Mouse (Mus musculus) midbrain, embryonic 11.5 days (tissue): Measurements from ENCODE around the gene Polr1c. TPM values are rescaled to one million over a fixed set of nuclear protein-coding genes. Genes with fewer than 3 reads are reported as not detected.

Experiments used
- ATAC-seq: fragments of 200-750 bp; cut with Nextera tagmentation; 2 replicates; pipeline ENCODE4 v1.8.0; 2017; ENCODE audit warnings: moderate TSS enrichment, moderate library complexity; ENCODE audit not compliant: low FRiP score
- DNase-seq: peaks from one replicate; pipeline ENCODE4 v3.0.0; 2015; ENCODE audit warnings: low spot score; ENCODE audit errors: missing footprints
- H3K27ac ChIP-seq: fragments of 300-500 bp; sonication (generic); 2 replicates; pipeline ENCODE4 v1.5.1; 2014; ENCODE audit warnings: low read depth, low read length
- H3K27me3 ChIP-seq: fragments of 300-500 bp; sonication (generic); 2 replicates; pipeline ENCODE4 v1.6.1; 2014; ENCODE audit warnings: mild to moderate bottlenecking, low read length, moderate library complexity, mixed read lengths; ENCODE audit not compliant: control insufficient read depth, insufficient read depth
- H3K36me3 ChIP-seq: fragments of 300-500 bp; sonication (generic); 2 replicates; pipeline ENCODE4 v1.6.1; 2014; ENCODE audit warnings: mild to moderate bottlenecking, low read length, moderate library complexity, mixed read lengths; ENCODE audit not compliant: control insufficient read depth, insufficient read depth
- H3K4me1 ChIP-seq: fragments of 300-500 bp; sonication (generic); 2 replicates; pipeline ENCODE4 v1.6.1; 2014; ENCODE audit warnings: low read length; ENCODE audit not compliant: control insufficient read depth, insufficient read depth
- H3K4me2 ChIP-seq: fragments of 300-500 bp; sonication (generic); 2 replicates; pipeline ENCODE4 v1.6.1; 2014; ENCODE audit warnings: mild to moderate bottlenecking, moderate library complexity
- H3K4me3 ChIP-seq: fragments of 300-500 bp; sonication (generic); 2 replicates; pipeline ENCODE4 v1.5.1; 2014; ENCODE audit warnings: low read depth, low read length
- H3K9ac ChIP-seq: fragments of 300-500 bp; sonication (generic); 2 replicates; pipeline ENCODE4 v1.6.1; 2014; ENCODE audit warnings: low read length
- H3K9me3 ChIP-seq: fragments of 300-500 bp; sonication (generic); 2 replicates; pipeline ENCODE4 v1.6.1; 2016; ENCODE audit warnings: low read length; ENCODE audit not compliant: control insufficient read depth
- WGBS: fragments of 180-500 bp; shearing (Covaris S2); extraction: QIAGEN DNeasy Blood & Tissue Kit; methylation state at CpG from one replicate; pipeline ENCODE4 v1.1.7; 2014; 5-methylcytosine and 5-hydroxymethylcytosine counted together
- polyA plus RNA-seq: library from polyadenylated mRNA; unstranded; fragments of >200 nt; fragmentation: Nextera tagmentation; extraction: Ambion mirVana; gene quantifications from 2 replicates; pipeline ENCODE4 v1.2.1, GENCODE M21; 2014

Gene Polr1c
- polyA plus RNA-seq = 108 and 114 TPM in 2 replicates

DNA sequence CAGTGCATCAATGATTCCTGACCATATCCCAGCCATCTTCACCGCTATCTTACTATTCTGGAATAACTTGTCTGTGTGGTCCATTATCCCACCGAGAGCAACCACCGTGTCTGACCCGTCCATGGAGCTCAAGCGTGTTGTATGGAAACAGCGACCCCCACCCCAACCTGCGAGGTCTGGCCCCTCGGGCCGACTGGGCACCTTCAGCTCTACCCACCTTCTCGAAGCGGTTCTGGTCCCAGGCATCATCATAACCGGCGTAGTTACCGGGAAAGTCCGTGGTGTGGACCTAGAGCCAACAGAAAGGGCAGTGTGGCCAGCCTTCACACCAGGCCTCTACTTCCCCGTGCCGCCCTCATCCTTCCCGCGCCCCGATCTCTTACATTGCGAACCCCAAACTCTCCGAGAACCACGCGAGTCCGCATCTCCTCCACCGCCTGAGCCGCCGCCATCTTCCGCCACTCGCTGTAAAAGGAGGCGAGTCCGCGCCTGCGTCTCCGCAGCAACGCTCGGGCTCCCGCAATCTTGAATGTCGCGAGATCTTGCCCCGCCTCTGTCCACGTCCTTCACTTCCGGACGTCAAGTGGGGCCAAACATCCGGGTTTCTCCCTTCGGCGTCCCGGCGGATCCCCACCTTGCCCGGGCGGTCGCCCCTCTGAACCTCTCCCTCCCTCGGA lies at the start of gene Polr1c, which contains the start of gene Yipf3:
Gene Polr1c, minus strand, starts transcription at position 543 of the 677 bp plus-strand sequence.
Gene Yipf3, plus strand, starts transcription at position 569 of the 677 bp plus-strand sequence.
- Histone ChIP-seq H3K27ac (peak within 1 kb of the TSS; percentile 32; the same call in 1 of the 2 replicates), H3K4me1 (peaks cover 15% of the 10 kb centered on the region), H3K36me3 (peaks cover 34% of the 10 kb centered on the region), H3K4me2 (peak within 1 kb of the TSS; percentile 95), H3K4me3 (peak within 1 kb of the TSS; percentile 97), H3K9me3 (no peaks in the 10 kb centered on the region), H3K27me3 (no peaks in the 10 kb centered on the region), H3K9ac (peak within 1 kb of the TSS; percentile 93)
- WGBS = under 1% methylated on average over 53 of the region's 53 CpGs
- DNase-seq (peak; percentile 99), ATAC-seq (peak; percentile 93)

DNA sequence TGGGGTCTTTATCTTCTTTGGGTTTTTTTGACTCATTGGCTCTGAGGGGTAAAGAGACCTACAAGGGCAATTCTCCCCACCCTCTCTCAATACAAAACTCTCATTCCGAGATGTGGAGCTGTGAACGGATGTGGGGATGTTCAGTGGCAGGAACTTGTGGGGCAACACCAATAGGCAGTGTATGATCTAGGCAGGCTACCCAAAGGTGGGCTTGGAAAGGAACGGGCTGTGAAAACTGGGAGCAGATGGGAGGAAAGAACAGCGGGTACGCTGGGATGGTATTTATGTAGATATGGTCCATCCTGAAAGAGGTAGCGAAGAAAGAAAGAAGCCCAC lies 49.1 kb upstream of the Polr1c start:
- no peak overlapping the region; the same call in 1 of the 2 replicates for H3K9ac ChIP-seq
- peaks cover 12% of the 10 kb centered on the region for H3K4me1 ChIP-seq
- ATAC-seq (no peak), DNase-seq (peak; percentile 91)
- H3K27ac ChIP-seq = no peak overlapping the region
- peaks cover 42% of the 10 kb centered on the region for H3K27me3 ChIP-seq
- H3K36me3 ChIP-seq = no peaks in the 10 kb centered on the region
- peak overlapping the region; percentile 89 for H3K4me2 ChIP-seq
- no peaks in the 10 kb centered on the region for H3K9me3 ChIP-seq
- peak overlapping the region; percentile 50 for H3K4me3 ChIP-seq
- WGBS = 15% methylated on average over 6 of the region's 6 CpGs

DNA sequence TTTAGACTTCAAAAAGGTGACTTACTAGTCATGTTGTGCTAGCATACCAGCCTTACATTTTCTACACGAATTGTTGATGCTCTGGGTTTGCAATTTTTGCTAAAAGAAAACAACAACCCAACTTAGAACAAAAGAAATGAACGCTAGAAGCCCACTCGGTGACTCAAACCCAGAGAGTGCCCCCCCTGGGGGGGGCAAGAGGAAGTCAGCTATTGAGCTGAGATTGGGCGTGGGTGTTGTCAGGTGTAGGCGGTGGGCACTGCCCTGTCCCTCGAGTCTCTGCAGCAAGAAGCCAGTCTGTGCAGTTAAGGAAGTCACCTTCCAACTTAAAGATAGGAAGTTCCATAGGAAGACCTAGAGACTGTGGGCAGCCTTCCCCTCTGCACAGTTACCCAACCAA lies 48.7 kb upstream of the Polr1c start:
- Histone ChIP-seq H3K27ac (no peak overlapping the region), H3K9ac (no peak overlapping the region), H3K9me3 (no peaks in the 10 kb centered on the region), H3K4me2 (no peak overlapping the region), H3K36me3 (no peaks in the 10 kb centered on the region), H3K4me1 (peaks cover 12% of the 10 kb centered on the region), H3K27me3 (peaks cover 42% of the 10 kb centered on the region), H3K4me3 (no peak overlapping the region)
- 51% methylated on average over 6 of the region's 6 CpGs for WGBS
- ATAC-seq (no peak), DNase-seq (no peak)

DNA sequence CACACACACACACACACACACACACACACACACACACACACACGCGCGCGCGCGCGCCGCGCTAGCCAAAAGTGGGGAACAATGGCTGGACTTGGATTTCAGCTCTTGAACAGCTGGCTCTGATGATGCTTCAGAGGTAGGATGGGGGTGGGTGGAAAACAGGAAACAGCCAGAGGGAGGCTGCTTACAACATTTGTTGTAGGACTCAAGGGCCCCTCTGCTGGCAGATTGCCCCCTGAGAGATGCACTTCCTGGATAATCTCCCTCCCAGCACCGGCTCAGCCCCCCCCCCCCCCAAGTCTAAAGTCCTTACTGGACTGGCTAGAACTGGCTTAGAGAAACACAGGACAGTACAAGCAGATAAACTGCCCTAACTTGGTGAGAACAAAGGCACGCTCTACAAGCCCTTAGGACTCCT lies 39.8 kb upstream of the Polr1c start:
- H3K4me1 ChIP-seq = peaks cover 4% of the 10 kb centered on the region; the same call in 1 of the 2 replicates
- no peaks in the 10 kb centered on the region for H3K36me3 ChIP-seq
- H3K9me3 ChIP-seq = no peaks in the 10 kb centered on the region
- H3K27me3 ChIP-seq = no peaks in the 10 kb centered on the region
- DNase-seq = no peak
- H3K4me2 ChIP-seq = no peak overlapping the region
- no peak overlapping the region for H3K4me3 ChIP-seq
- H3K27ac ChIP-seq = no peak overlapping the region
- H3K9ac ChIP-seq = no peak overlapping the region
- no peak for ATAC-seq
- 74% methylated on average over 11 of the region's 11 CpGs for WGBS

DNA sequence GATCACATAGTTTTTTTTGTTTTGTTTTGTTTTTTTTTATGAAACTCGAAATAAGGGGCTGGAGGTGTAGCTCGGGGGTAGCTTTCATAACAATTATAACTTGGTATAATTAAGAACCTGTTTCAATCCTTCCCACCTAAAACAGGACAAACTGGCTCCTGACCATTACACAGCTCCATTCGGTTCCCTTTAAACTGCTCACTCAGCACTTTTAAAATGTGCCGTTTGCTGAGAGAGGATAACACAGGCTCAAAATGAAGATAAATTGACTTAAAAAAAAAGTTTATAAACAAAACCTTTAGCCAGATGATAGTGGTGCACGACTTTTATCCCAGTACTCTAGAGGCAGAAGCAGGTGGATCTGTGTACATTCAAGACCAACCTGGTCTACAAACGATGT lies 37.6 kb upstream of the Polr1c start:
- no peak for ATAC-seq

DNA sequence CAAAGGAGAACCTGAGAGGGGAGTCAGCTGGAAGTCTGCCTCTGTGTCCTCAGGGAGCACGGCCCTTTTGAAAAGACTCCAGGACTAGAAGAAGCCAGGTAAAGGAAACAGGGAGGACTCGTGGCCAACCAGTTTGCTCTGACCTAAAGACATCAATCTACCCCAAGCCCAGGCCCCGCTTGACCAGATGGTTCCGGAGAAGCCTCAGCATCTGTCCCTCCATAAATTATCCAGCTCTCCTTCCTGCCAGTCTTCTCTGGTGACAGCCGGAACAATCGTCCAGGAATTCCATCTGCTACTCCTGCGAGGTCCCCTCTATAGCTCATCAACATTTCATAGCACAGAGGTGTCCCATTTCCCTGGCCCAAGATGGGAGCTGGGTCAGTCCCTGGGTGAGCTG lies 36.8 kb upstream of the Polr1c start:
- H3K9ac ChIP-seq = no peak overlapping the region
- no peak overlapping the region for H3K27ac ChIP-seq

More for the DNA sequence above, 37.6 kb upstream of the Polr1c start:
- peaks cover 12% of the 10 kb centered on the region; the same call in 1 of the 2 replicates for H3K4me1 ChIP-seq
- H3K27ac ChIP-seq = no peak overlapping the region
- H3K4me3 ChIP-seq = no peak overlapping the region
- H3K27me3 ChIP-seq = no peaks in the 10 kb centered on the region
- H3K36me3 ChIP-seq = no peaks in the 10 kb centered on the region
- H3K4me2 ChIP-seq = no peak overlapping the region
- WGBS = 72% methylated on average over 6 of the region's 6 CpGs
- no peaks in the 10 kb centered on the region for H3K9me3 ChIP-seq
- H3K9ac ChIP-seq = no peak overlapping the region
- no peak for DNase-seq

DNA sequence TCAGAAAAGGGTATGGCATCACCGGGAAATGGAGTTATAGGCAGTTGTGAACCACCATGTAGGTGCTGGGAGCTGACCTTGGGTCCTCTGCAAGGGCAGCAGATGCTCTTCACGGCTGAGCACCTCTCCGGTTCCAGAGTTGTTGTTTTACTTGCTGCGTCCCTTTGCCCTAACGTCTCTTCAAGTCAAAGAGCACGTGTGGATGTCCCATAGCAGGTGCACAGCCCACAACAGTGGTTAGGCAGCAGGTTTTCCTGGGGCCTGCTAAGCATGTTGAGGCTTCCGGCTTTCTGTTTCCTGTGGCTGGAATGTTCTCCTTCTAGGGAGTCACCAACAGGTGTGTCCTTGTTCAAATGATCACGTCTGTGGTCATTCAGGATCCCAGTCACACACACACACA lies 36.1 kb upstream of the Polr1c start:
- no peak for ATAC-seq
- Histone ChIP-seq H3K9ac (no peak overlapping the region), H3K4me3 (no peak overlapping the region), H3K27me3 (no peaks in the 10 kb centered on the region), H3K4me1 (peaks cover 12% of the 10 kb centered on the region; the same call in 1 of the 2 replicates), H3K4me2 (no peak overlapping the region), H3K9me3 (no peaks in the 10 kb centered on the region), H3K27ac (no peak overlapping the region), H3K36me3 (no peaks in the 10 kb centered on the region; the same call in 1 of the 2 replicates)
- DNase-seq = no peak
- WGBS = 87% methylated on average over 8 of the region's 8 CpGs

More for the DNA sequence above, 36.8 kb upstream of the Polr1c start:
- no peak overlapping the region for H3K4me3 ChIP-seq
- WGBS = 62% methylated on average over 7 of the region's 7 CpGs
- no peaks in the 10 kb centered on the region for H3K27me3 ChIP-seq
- H3K36me3 ChIP-seq = no peaks in the 10 kb centered on the region; the same call in 1 of the 2 replicates
- no peak overlapping the region for H3K4me2 ChIP-seq
- ATAC-seq (no peak), DNase-seq (no peak)
- no peaks in the 10 kb centered on the region for H3K9me3 ChIP-seq
- H3K4me1 ChIP-seq = peaks cover 12% of the 10 kb centered on the region; the same call in 1 of the 2 replicates

DNA sequence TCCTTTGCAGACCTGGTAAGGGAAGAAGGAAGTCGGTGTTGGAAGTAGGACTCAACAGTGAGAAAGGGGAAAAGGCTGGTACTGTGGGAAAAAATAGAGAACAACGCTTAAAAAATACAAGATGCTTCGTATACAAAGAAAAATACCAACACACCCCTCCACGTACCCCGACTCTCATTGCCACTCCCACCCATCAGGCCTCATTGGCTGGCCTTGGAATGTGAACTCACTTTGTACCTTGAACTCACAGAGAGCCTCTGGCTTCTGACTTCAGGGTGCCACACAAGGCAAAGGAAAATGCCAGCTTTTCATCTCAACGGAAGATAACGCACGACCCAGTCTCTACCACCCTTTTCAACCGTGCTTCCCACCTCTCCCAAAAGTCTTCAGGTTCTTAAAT lies 35.3 kb upstream of the Polr1c start:
- no peaks in the 10 kb centered on the region for H3K27me3 ChIP-seq
- H3K4me1 ChIP-seq = peaks cover 12% of the 10 kb centered on the region; the same call in 1 of the 2 replicates
- DNase-seq (no peak), ATAC-seq (no peak)
- H3K4me2 ChIP-seq = peak overlapping the region; percentile 55
- H3K9ac ChIP-seq = peak overlapping the region; percentile 24; the same call in 1 of the 2 replicates
- H3K36me3 ChIP-seq = peaks cover 4% of the 10 kb centered on the region; the same call in 1 of the 2 replicates
- no peaks in the 10 kb centered on the region for H3K9me3 ChIP-seq
- peak overlapping the region; percentile 61 for H3K4me3 ChIP-seq
- no peak overlapping the region for H3K27ac ChIP-seq
- 25% methylated on average over 9 of the region's 9 CpGs for WGBS

DNA sequence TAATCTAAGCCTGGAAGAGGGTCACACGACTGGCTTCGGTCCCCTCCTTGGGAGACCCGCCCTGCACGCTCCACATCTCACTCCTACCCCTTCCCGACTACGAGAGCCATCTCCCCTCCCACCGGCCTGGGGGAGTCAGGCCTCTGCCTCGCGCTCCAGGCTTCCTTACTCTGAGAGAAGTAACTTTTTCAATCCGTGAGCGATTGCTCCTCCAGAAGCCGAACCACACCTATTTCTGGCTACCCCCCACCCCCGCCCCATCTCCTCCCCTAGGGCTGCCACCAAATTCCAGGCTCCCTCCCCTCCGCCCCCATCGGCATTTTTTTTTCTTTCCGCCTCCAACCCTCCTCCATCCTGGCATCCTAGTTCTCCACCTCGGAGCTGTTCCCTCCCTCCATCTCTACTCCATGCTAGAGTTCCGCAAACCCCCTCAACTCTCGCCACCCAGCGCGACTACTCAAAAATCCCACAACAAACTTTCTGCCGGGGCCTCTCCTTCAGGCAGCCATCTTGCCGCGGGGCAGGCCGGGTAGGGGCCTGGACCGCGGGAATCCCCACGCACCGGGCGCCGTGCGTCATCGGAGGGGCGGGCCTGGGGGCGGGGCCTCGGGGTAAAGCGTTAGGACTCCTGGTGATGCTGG lies 34.7 kb upstream of the Polr1c start, which contains the start of gene Tjap1:
Gene Tjap1, minus strand, starts transcription at position 544 of the 641 bp plus-strand sequence.
- H3K27ac ChIP-seq = no peak within 1 kb of the TSS; the same call in 1 of the 2 replicates
- H3K36me3 ChIP-seq = peaks cover 5% of the 10 kb centered on the region; the same call in 1 of the 2 replicates
- no peaks in the 10 kb centered on the region for H3K27me3 ChIP-seq
- no peaks in the 10 kb centered on the region for H3K9me3 ChIP-seq
- H3K4me3 ChIP-seq = peak within 1 kb of the TSS; percentile 61
- peak within 1 kb of the TSS; percentile 55 for H3K4me2 ChIP-seq
- ATAC-seq = peak; percentile 98
- H3K9ac ChIP-seq = peak within 1 kb of the TSS; percentile 76
- peak; percentile 99 for DNase-seq
- peaks cover 12% of the 10 kb centered on the region; the same call in 1 of the 2 replicates for H3K4me1 ChIP-seq
- under 1% methylated on average over 37 of the region's 37 CpGs for WGBS
